Mouse (Mus musculus): Measurements from ENCODE around the gene Cbr3.

DNA sequence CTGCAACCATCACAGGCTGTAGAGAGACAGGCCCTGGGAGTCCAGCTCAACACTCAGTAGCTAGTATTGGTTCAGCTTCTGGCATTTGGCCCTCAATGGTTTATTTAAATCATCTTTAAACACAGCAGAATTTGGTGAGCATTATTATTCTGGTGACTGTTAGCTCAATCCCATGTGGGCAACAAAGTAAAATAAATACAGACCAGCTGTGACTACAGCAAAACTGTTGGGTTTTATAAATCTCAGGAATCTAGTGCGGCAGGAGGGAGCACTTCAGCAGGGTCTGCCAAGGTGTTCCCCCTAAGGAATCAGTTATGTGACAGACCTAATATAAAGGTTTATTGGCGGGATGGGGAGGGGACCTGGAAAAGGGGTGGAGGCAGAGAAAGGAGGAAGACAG lies 9.7 kb downstream of the Cbr3 start:
- TF ChIP-seq CTCF (IDR thresholded peaks at IDR 0.05; ENCODE audit: low read depth) = no peak
- no peak for TF ChIP-seq EP300 (IDR thresholded peaks at IDR 0.05; ENCODE audit: low read depth)

Data from liver, postnatal 0 days (tissue).